23 mouse cellular contexts compared by ENCODE assay signal in genomic region chr12:56827808-56828384, GRCm38 (mm10).
DNase-seq lines count a peak whose midpoint lies in the region; ATAC-seq lines count a peak whose summit lies in the region.
"Had no signal": no experiment of that assay in that cellular context is flagged by ENCODE, and none has a peak within 500 bp of the region (broad histone marks: within the 10 kb centered on the region; RNA-seq: fewer than 3 reads in every experiment).

No protein-coding gene starts in this region.

- H3K9me3 ChIP-seq in kidney, embryonic 16.5 days (ENCODE audit: low read length): no peaks in the 10 kb centered on the region
- H3K9me3 ChIP-seq in intestine, embryonic 15.5 days: no peaks in the 10 kb centered on the region
- no peaks in the 10 kb centered on the region for H3K9me3 ChIP-seq in stomach, embryonic 15.5 days
- H3K9me3 ChIP-seq: embryonic facial prominence, embryonic 15.5 days; forebrain, embryonic 12.5 days; hindbrain, embryonic 15.5 days; midbrain, embryonic 12.5 days; neural tube, embryonic 13.5 days had no signal

- no peaks in the 10 kb centered on the region for H3K36me3 ChIP-seq in kidney, embryonic 16.5 days (ENCODE audit: insufficient read depth, low read length)
- no peaks in the 10 kb centered on the region for H3K36me3 ChIP-seq in intestine, embryonic 15.5 days
- no peaks in the 10 kb centered on the region for H3K36me3 ChIP-seq in stomach, embryonic 15.5 days
- H3K36me3 ChIP-seq: embryonic facial prominence, embryonic 15.5 days; forebrain, embryonic 12.5 days; hindbrain, embryonic 15.5 days; midbrain, embryonic 12.5 days; neural tube, embryonic 13.5 days had no signal

- intact Hi-C loops in left cerebral cortex, postnatal 4 days (cut with DNase I): no loop called here

- ATAC-seq in kidney, embryonic 16.5 days (ENCODE audit: low FRiP score, low TSS enrichment): peak; percentile 69; the same call in 1 of the 2 replicates
- ATAC-seq in intestine, embryonic 15.5 days: peak; percentile 83
- peak; percentile 79 for ATAC-seq in stomach, embryonic 15.5 days (ENCODE audit: insufficient read depth, low FRiP score, low read depth)

- peaks cover 7% of the 10 kb centered on the region; the same call in 1 of the 2 replicates for H3K27me3 ChIP-seq in kidney, embryonic 16.5 days (ENCODE audit: insufficient read depth, low read length)
- no peaks in the 10 kb centered on the region for H3K27me3 ChIP-seq in intestine, embryonic 15.5 days (replicated peaks)
- no peaks in the 10 kb centered on the region for H3K27me3 ChIP-seq in stomach, embryonic 15.5 days (replicated peaks)
- H3K27me3 ChIP-seq: embryonic facial prominence, embryonic 15.5 days; hindbrain, embryonic 15.5 days had no signal

- no peak overlapping the region for H3K4me3 ChIP-seq in kidney, embryonic 16.5 days (ENCODE audit: low read length)
- no peak overlapping the region for H3K4me3 ChIP-seq in intestine, embryonic 15.5 days (replicated peaks)
- H3K4me3 ChIP-seq in stomach, embryonic 15.5 days (replicated peaks): no peak overlapping the region
- H3K4me3 ChIP-seq: embryonic facial prominence, embryonic 15.5 days; forebrain, embryonic 12.5 days; gastrocnemius, adult 2 months; hindbrain, embryonic 15.5 days; midbrain, embryonic 12.5 days; neural tube, embryonic 13.5 days had no signal

- H3K9ac ChIP-seq in kidney, embryonic 16.5 days (replicated peaks; ENCODE audit: low read length): no peak overlapping the region
- no peak overlapping the region for H3K9ac ChIP-seq in intestine, embryonic 15.5 days
- no peak overlapping the region for H3K9ac ChIP-seq in stomach, embryonic 15.5 days
- H3K9ac ChIP-seq: embryonic facial prominence, embryonic 15.5 days; forebrain, embryonic 12.5 days; hindbrain, embryonic 15.5 days; midbrain, embryonic 12.5 days; neural tube, embryonic 13.5 days had no signal

- no peak for DNase-seq in kidney, adult 18-20 months
- peak; percentile 27 for DNase-seq in large intestine, adult 2 months (ENCODE audit: low read depth, low spot score)
- no peak for DNase-seq in left cerebral cortex, adult 8-10 months (ENCODE audit: low spot score in 2 of 2)
- DNase-seq in left cerebral cortex, postnatal 4 days: no peak
- DNase-seq: adrenal gland, postnatal 36 days; cerebellum, adult 11-12 months; cerebellum, postnatal 14 days; gastrocnemius, adult 2 months; heart, postnatal 36 days; lung, adult 18-20 months; right cerebral cortex, adult 18-20 months; thymus, postnatal 36 days had no signal

- WGBS in kidney, embryonic 16.5 days: 34% methylated on average over 8 of the region's 8 CpGs
- 38% methylated on average over 8 of the region's 8 CpGs for WGBS in intestine, embryonic 15.5 days
- 26% methylated on average over 8 of the region's 8 CpGs for WGBS in large intestine, adult 2 months
- WGBS in stomach, embryonic 15.5 days: 33% methylated on average over 8 of the region's 8 CpGs

- no peak overlapping the region; the same call in 1 of the 2 replicates for H3K4me2 ChIP-seq in kidney, embryonic 16.5 days (replicated peaks; ENCODE audit: low read depth, low read length)
- H3K4me2 ChIP-seq in intestine, embryonic 15.5 days (replicated peaks): no peak overlapping the region
- no peak overlapping the region for H3K4me2 ChIP-seq in stomach, embryonic 15.5 days
- H3K4me2 ChIP-seq: embryonic facial prominence, embryonic 15.5 days; forebrain, embryonic 12.5 days; heart, embryonic 11.5 days; hindbrain, embryonic 15.5 days; liver, embryonic 11.5 days; midbrain, embryonic 12.5 days; neural tube, embryonic 13.5 days had no signal

- H3K27ac ChIP-seq in kidney, embryonic 16.5 days (ENCODE audit: low read length): no peak overlapping the region
- no peak overlapping the region for H3K27ac ChIP-seq in intestine, embryonic 15.5 days
- H3K27ac ChIP-seq in stomach, embryonic 15.5 days: no peak overlapping the region
- H3K27ac ChIP-seq: forebrain, embryonic 12.5 days; gastrocnemius, adult 2 months; hindbrain, embryonic 15.5 days; macrophage; midbrain, embryonic 12.5 days; neural tube, embryonic 13.5 days had no signal

- H3K4me1 ChIP-seq in kidney, embryonic 16.5 days (ENCODE audit: insufficient read depth, low read length): peaks cover 12% of the 10 kb centered on the region; the same call in 1 of the 2 replicates
- no peaks in the 10 kb centered on the region for H3K4me1 ChIP-seq in intestine, embryonic 15.5 days (replicated peaks)
- H3K4me1 ChIP-seq in stomach, embryonic 15.5 days: peaks cover 12% of the 10 kb centered on the region
